Mouse (Mus musculus) gastrocnemius, adult 18-20 months (tissue): ENCODE measurements around the gene Hjurp. TPM values are rescaled to one million over a fixed set of nuclear protein-coding genes. Genes with fewer than 3 reads are reported as not detected.

Source experiments
- DNase-seq: peaks from one replicate; pipeline ENCODE4 v3.0.0; 2021; ENCODE audit warnings: low spot score
- total RNA-seq, 2 experiments: library from RNA; stranded (reverse); gene quantifications; 2 replicates each; pipeline ENCODE4 v1.2.3; 2021

The Hjurp gene
- total RNA-seq, 2 experiments from 2014 or later = 5.4 to 5.8 TPM

- no peak for DNase-seq
Observed at GRCm38 (mm10) chr1:88298686-88299528, 21.5 kb upstream of the Hjurp start.

- DNase-seq = no peak
Observed at GRCm38 (mm10) chr1:88297480-88298258, 20.2 kb upstream of the Hjurp start.

- no peak for DNase-seq
Observed at GRCm38 (mm10) chr1:88296171-88296920, 18.9 kb upstream of the Hjurp start.

DNA sequence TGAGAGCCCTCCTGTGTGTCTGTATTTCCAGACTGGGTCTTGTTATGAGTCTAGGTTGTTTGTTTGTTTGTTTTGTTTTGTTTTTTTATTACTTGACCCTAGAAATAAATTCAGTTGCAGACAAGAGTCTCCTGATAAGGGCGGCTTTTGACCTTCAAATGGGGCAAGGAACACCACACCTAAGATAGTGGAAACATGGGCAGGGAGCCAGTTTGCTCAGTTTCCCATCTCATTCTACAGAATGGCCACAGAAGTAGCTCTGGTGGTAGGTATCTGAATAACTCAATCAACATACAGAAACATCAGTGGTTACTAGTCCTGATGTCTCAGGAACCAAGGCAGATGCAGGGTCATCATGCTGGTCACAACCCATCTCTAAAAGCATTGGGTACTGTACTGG, 17.2 kb upstream of the Hjurp start:
- DNase-seq = no peak

- no peak for DNase-seq
Observed at GRCm38 (mm10) chr1:88292057-88292456, 14.6 kb upstream of the Hjurp start.

DNA sequence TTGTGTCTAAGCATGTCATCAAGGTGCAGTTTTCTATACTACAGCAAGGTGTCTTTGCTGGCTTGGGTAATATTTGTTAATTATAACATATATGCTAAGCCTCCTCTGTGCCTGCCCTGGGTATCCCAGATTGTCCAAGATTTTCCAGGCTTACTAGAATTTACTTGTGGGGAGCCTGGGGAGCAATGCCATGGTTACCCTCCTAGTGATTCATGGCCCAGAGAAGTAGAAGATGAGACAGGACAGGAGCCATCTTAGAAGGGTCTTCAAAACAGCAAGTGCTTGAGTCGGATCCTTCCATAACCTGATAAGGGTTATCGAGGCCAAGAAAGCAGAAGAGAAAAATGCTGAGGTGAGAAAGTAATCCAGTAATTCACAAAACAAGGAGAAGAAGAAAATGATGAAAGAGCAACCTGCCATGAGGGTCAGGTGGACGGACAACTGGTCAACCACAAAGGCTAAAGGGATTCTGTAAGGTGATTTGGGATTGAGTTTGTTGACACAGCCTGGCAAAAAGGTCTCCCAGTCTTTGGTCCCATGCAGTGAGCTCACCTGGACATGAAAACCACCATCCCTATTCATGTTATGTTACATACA, 14.1 kb upstream of the Hjurp start:
- peak; percentile 2 for DNase-seq

DNA sequence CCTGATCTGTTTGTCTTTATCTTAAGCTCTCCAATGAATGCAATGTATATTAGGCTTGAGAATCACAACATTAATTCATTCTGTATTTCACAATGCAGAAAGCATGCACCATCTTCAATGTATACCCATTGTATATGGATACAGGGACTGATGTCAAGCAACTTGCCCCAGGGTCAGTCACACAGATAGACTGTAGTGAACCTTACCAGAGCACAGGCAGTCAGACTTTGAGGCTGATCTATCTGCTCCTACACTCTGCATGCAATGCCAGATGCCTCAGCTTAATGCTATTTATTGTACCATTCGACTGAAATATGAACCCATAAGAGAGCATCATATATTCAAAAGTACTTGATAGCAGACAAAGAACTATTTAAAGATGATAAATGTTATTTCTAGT, 13.1 kb upstream of the Hjurp start:
- DNase-seq = no peak

DNA sequence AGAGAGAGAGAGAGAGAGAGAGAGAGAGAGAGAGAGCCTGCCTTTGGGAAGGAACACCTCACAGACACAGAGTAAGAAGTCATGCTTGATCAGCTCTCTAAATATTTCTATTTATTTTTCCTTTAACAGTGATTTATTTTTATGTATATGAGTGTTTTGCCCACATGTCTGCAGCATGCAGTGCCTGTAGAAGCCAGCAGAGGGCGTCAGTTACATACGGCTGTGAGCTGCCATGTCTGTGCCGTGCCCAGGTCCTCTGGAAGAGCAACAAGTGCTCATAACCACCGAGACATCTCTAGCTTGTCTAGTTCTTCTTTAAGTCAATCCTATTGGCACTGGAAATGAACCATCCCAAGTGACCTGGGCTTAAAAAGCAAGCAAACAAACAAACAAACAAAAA, 12.5 kb upstream of the Hjurp start:
- peak; percentile 44 for DNase-seq

GRCm38 (mm10) chr1:88289152-88289551, 11.7 kb upstream of the Hjurp start:
- no peak for DNase-seq

DNA sequence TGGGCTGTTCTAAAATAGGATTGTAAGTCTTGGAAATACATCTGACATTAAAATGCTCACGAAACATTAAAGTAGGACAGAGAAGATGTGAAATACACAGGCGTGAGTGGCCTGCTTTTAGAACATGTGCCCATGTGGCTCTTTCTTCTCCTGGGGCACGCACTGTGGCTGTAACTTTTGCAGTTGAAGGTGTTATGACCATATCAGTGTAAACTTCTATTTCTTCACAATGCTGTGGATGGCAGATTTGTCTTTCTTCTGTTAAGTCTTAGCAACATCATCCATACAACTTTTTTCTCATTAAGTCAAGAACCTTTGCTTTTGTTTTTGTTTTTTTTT, 11.3 kb upstream of the Hjurp start:
- DNase-seq = no peak

DNA sequence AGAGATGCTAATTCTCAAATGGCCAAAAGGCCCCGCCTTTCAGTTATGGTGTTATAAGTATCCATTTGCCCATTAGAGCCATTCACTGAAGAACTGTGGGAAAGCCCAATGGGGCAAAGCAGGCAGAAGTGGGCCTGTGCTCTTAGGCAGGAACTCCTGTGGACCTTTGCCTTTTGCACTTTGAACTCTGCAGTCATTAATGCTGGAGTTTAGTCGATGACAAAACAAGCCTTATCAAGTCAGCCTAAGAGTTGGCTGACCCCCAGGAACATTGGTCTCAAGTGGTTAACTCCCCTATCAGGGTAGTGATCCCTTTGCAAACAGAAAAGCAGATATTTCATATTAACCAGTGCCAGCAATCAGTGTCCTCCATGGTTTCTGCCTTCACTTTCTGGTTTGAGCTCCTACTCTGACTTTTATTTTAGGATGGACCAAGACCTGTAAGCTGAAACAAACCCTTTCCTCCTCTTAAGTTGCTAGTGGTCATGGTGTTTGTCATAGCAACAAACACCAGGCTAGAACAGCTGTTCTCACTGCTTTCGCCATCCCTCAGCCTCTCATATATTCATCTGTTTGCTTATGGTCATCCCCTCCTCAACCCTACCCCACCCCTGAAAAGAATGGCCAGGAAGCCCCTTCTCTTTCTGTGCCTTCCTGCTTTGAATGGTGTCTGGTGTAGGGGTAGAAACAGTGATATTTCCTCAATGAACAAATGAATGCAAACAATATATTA, 10.8 kb upstream of the Hjurp start:
- no peak for DNase-seq

GRCm38 (mm10) chr1:88287697-88287980, 10.2 kb upstream of the Hjurp start:
- no peak for DNase-seq

DNA sequence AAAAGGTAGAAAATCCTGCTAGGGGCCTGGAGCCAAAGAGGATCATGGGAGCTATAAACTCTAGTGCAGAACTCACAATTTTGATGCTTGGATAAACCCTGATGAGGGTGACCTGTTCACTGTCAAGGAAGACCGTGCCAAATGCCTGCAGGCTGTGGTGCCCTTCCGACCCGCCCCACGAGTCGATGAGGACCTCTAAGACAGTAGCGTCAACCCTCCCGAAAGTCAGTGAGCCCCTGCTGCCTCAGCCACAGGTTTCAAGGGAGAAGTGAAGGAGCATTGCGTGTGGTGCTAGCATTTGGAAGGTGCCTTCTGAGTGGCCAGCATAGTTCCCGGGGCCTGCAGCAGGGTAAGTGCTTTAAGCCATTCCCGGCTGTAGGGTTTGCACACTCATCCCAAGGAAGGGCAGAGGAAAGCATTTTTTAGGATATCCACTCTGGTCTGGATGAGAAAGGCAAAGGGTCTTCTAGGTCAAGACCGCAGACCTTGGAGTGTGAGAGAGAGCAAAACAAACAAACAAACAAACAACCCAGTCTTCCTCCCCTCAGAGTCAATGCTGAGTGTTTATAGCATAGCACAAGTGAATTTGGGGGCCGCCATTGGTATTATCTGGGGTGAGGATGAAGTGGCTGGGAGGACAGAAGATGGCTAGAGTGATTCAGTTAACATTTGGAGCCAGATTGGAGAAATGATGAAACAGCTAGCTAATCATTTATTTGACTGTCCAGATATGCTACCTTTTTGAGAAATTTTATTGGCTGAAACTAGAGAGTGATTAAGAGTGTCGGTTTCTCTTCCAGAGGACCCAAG, 9.7 kb upstream of the Hjurp start:
- DNase-seq = no peak

GRCm38 (mm10) chr1:88286136-88286845, 8.9 kb upstream of the Hjurp start:
- DNase-seq = no peak

GRCm38 (mm10) chr1:88285652-88286051, 8.2 kb upstream of the Hjurp start:
- no peak for DNase-seq

- no peak for DNase-seq
Observed at GRCm38 (mm10) chr1:88284946-88285320, 7.5 kb upstream of the Hjurp start.

DNA sequence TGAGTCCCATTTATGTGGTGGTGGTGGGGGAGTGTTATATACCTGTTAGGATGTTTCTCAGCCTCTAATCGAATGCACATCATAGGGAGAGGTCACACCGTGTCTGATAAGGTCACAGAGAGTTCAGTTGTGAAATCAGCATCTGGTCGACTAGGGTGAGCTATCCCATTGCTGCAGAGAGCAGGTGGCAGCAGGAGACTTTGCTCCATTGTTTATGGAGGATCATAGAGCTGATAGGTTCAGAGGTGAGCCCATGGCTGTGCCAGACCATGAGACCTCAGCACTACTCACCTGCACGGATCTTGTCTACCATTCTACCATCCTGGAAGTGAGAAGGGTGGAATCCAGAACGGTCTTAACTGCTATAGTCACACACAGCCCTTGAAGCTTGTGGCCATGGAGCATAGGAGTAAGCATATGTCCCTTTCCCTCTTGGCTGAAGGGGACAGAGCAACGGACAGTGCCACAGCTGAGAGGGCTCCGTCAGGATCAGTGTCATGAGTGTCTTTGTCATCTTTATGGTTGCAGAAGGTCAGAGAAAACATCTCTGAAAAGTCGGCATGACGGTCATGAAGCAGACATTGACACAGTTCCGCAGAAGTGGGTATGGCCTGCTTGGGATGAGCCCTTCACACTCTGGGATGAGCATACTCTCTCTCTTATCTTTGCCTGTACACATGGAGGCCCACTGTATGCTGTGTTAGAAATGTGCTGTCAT, 7.0 kb upstream of the Hjurp start:
- DNase-seq = no peak

DNA sequence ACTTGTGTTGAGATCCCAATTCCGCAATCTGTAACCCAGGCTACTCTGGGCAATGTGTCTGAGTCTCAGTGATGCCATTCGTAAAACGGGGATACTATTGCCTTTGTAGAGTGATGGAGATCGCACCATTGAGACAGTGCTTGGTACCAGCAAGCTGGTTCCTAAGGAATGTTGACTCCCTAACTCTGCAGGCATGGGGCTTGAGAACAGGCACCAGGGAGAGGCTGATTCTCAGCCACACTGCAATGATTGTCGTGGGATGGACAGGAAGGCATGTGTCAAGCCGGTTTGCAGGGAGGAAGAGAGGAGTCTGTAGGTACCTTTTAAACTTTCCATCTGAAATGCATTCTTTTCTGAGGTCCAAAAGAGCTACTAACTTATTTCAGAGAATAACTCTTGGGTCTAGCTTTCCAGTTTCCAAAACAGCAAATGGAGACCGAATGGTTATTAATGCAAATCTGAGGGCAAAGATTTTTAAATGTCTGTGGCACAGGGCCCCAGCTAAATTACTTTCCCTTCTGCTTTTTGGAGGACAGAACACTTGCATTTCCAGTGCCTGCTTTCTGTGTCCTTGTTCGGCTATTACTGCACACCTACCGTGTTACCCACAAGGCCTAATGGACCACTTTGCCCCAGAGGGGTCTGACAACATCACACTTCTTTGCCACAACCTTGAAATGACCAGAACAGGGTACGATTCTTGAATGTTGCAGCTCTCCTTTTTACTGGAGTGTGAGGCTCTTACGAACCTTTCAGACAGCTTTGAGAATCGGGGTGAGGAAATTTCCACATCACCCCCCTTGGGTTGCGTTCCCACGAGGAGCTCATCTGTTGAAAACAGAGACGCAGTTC, 6.2 kb upstream of the Hjurp start:
- DNase-seq = no peak
